Mouse (Mus musculus) limb, embryonic 12.5 days (tissue): Measurements from ENCODE around the gene Gm765. TPM values are rescaled to one million over a fixed set of nuclear protein-coding genes. Genes with fewer than 3 reads are reported as not detected.

Experiments
- ATAC-seq: fragments of 200-750 bp; cut with Nextera tagmentation; 2 replicates; pipeline ENCODE4 v1.8.0; 2017; ENCODE audit warnings: low read depth, moderate TSS enrichment; ENCODE audit not compliant: insufficient number of reproducible peaks, insufficient read depth, low FRiP score, low TSS enrichment
- H3K27ac ChIP-seq: fragments of 300-500 bp; sonication (generic); 2 replicates; pipeline ENCODE4 v1.5.1; 2016; ENCODE audit warnings: mild to moderate bottlenecking, moderate library complexity
- H3K27me3 ChIP-seq: fragments of 300-500 bp; sonication (generic); 2 replicates; pipeline ENCODE4 v1.6.1; 2016; ENCODE audit warnings: mild to moderate bottlenecking, moderate library complexity
- H3K36me3 ChIP-seq: fragments of 300-500 bp; sonication (generic); 2 replicates; pipeline ENCODE4 v1.6.1; 2016; ENCODE audit warnings: mild to moderate bottlenecking, moderate library complexity
- H3K4me1 ChIP-seq: fragments of 300-500 bp; sonication (generic); replicated peaks from 2 replicates; pipeline ENCODE4 v1.6.1; 2016
- H3K4me2 ChIP-seq: fragments of 300-500 bp; sonication (generic); 2 replicates; pipeline ENCODE4 v1.6.1; 2016; ENCODE audit warnings: mild to moderate bottlenecking, moderate library complexity
- H3K4me3 ChIP-seq: fragments of 300-500 bp; sonication (generic); replicated peaks from 2 replicates; pipeline ENCODE4 v1.5.1; 2016; ENCODE audit warnings: mild to moderate bottlenecking
- H3K9ac ChIP-seq: fragments of 300-500 bp; sonication (generic); replicated peaks from 2 replicates; pipeline ENCODE4 v1.6.1; 2016; ENCODE audit warnings: mild to moderate bottlenecking, moderate library complexity
- H3K9me3 ChIP-seq: fragments of 300-500 bp; sonication (generic); 2 replicates; pipeline ENCODE4 v1.6.1; 2016; ENCODE audit warnings: mild to moderate bottlenecking, moderate library complexity
- WGBS: fragments of 180-500 bp; shearing (Covaris S2); methylation state at CpG from one replicate; pipeline ENCODE4 v1.1.7; 2016; 5-methylcytosine and 5-hydroxymethylcytosine counted together
- polyA plus RNA-seq: library from polyadenylated mRNA; unstranded; fragments of >200 nt; fragmentation: Nextera tagmentation; extraction: Ambion mirVana; gene quantifications from 2 replicates; pipeline ENCODE4 v1.2.1, GENCODE M21; 2016

Gm765 gene
- polyA plus RNA-seq = 0.23 and 0.34 TPM in 2 replicates

- Histone ChIP-seq H3K4me1 (peaks cover 3% of the 10 kb centered on the region; the same call in 1 of the 2 replicates), H3K9me3 (no peaks in the 10 kb centered on the region), H3K9ac (no peak within 1 kb of the TSS), H3K27ac (no peak within 1 kb of the TSS), H3K36me3 (no peaks in the 10 kb centered on the region), H3K4me3 (no peak within 1 kb of the TSS), H3K4me2 (no peak within 1 kb of the TSS), H3K27me3 (no peaks in the 10 kb centered on the region)
- no peak for ATAC-seq
- WGBS = 72% methylated on average over 5 of the region's 5 CpGs
Measured at GRCm38 (mm10) chr6:98342654-98343053, at the start of gene Gm765. TSS of gene Gm765 (minus strand) at chr6:98342754.

- no peak overlapping the region for H3K27ac ChIP-seq
- H3K4me1 ChIP-seq = no peaks in the 10 kb centered on the region
- no peak for ATAC-seq
- H3K4me3 ChIP-seq = no peak overlapping the region
- 79% methylated on average over 8 of the region's 8 CpGs for WGBS
- no peak overlapping the region for H3K9ac ChIP-seq
- no peaks in the 10 kb centered on the region; the same call in 1 of the 2 replicates for H3K27me3 ChIP-seq
- no peaks in the 10 kb centered on the region for H3K36me3 ChIP-seq
- no peaks in the 10 kb centered on the region for H3K9me3 ChIP-seq
- H3K4me2 ChIP-seq = no peak overlapping the region
Measured at GRCm38 (mm10) chr6:98385487-98385886, 42.9 kb upstream of the Gm765 start.

DNA sequence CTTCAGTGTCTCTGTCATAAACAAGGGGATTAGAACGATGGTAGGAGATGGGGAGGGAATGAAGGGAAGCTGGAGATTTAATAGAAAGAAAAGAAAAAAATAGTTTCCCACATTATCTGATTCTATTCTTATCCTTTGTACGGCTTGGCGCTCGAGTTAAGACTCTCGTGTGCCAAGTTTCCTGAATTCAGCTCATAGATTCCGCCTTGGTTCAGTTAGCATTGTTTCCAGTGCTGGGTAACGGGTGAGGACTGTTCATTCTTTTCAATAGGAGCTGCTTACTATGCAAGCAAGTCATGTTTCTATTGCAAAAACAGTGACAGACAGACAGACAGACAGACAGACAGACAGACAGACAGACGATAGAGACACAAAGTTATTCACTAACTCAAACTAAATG is 41.9 kb upstream of the Gm765 start:
- H3K4me2 ChIP-seq = no peak overlapping the region
- no peak for ATAC-seq
- H3K27ac ChIP-seq = no peak overlapping the region
- no peak overlapping the region for H3K9ac ChIP-seq
- H3K4me1 ChIP-seq = no peaks in the 10 kb centered on the region
- H3K36me3 ChIP-seq = no peaks in the 10 kb centered on the region
- no peak overlapping the region for H3K4me3 ChIP-seq
- H3K9me3 ChIP-seq = no peaks in the 10 kb centered on the region
- 87% methylated on average over 8 of the region's 8 CpGs for WGBS
- no peaks in the 10 kb centered on the region; the same call in 1 of the 2 replicates for H3K27me3 ChIP-seq

- Histone ChIP-seq H3K9me3 (no peaks in the 10 kb centered on the region), H3K9ac (no peak overlapping the region), H3K36me3 (no peaks in the 10 kb centered on the region), H3K27me3 (no peaks in the 10 kb centered on the region; the same call in 1 of the 2 replicates), H3K4me3 (no peak overlapping the region), H3K4me1 (no peaks in the 10 kb centered on the region), H3K27ac (no peak overlapping the region), H3K4me2 (no peak overlapping the region)
- ATAC-seq = no peak
- WGBS = 39% methylated on average over 6 of the region's 6 CpGs
Measured at GRCm38 (mm10) chr6:98383411-98383810, 40.9 kb upstream of the Gm765 start.

GRCm38 (mm10) chr6:98366199-98366598 is 23.6 kb upstream of the Gm765 start:
- Histone ChIP-seq H3K4me3 (no peak overlapping the region), H3K4me1 (no peaks in the 10 kb centered on the region), H3K36me3 (no peaks in the 10 kb centered on the region), H3K4me2 (no peak overlapping the region), H3K9ac (no peak overlapping the region), H3K27me3 (no peaks in the 10 kb centered on the region), H3K27ac (no peak overlapping the region), H3K9me3 (no peaks in the 10 kb centered on the region)
- no peak for ATAC-seq
- WGBS = 80% methylated on average over 4 of the region's 4 CpGs

GRCm38 (mm10) chr6:98355271-98355670 is 12.7 kb upstream of the Gm765 start:
- no peaks in the 10 kb centered on the region for H3K9me3 ChIP-seq
- WGBS = 82% methylated on average over 5 of the region's 5 CpGs
- H3K9ac ChIP-seq = no peak overlapping the region
- H3K27me3 ChIP-seq = no peaks in the 10 kb centered on the region
- no peak overlapping the region for H3K27ac ChIP-seq
- ATAC-seq = no peak
- no peak overlapping the region for H3K4me2 ChIP-seq
- no peaks in the 10 kb centered on the region for H3K4me1 ChIP-seq
- H3K4me3 ChIP-seq = no peak overlapping the region
- no peaks in the 10 kb centered on the region for H3K36me3 ChIP-seq

DNA sequence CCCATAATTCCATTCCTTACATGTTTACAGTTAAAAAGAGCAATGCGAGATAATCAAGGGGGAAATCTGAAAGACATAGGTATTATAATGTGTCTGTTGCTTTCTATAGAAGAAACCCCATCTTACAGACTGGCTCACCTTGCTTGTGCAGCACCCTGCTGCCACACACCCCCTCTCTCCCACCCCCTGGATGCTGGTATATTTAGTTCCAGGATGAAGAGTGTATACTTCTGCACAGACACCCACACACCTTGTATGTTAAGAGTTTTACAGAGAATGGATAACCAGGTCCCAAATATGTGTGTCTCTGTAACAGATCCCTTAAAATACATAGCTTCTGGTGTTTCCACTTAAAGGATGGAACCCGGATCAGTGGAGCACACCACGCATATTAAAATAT is 10.7 kb upstream of the Gm765 start:
- Histone ChIP-seq H3K9me3 (no peaks in the 10 kb centered on the region), H3K4me2 (no peak overlapping the region), H3K4me3 (no peak overlapping the region), H3K27me3 (no peaks in the 10 kb centered on the region), H3K27ac (no peak overlapping the region), H3K9ac (no peak overlapping the region), H3K4me1 (no peaks in the 10 kb centered on the region), H3K36me3 (no peaks in the 10 kb centered on the region)
- no peak for ATAC-seq
- 92% methylated on average over 3 of the region's 3 CpGs for WGBS

DNA sequence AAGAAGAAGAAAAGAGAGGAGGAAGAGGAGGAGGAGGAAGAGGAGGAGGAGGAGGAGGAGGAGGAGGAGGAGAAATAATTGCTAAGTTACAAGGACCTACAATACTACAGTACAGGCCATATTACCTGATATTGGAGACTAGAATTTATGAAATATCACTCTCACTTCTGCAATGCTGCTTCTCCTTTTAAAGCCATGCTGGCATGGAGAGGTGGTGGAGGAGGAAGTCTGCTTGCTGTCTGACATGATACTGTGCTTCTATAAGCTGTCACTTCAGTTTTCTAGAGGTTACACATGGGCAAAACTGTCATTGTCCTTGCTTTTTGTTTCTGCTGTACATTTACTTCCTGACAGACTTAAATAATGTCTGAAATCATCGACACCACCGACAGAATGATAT is 9.8 kb downstream of the Gm765 start:
- no peaks in the 10 kb centered on the region for H3K4me1 ChIP-seq
- no peak overlapping the region for H3K9ac ChIP-seq
- H3K36me3 ChIP-seq = no peaks in the 10 kb centered on the region
- no peak overlapping the region for H3K4me2 ChIP-seq
- no peak overlapping the region for H3K27ac ChIP-seq
- H3K9me3 ChIP-seq = no peaks in the 10 kb centered on the region
- no peak overlapping the region for H3K4me3 ChIP-seq
- no peaks in the 10 kb centered on the region for H3K27me3 ChIP-seq
- WGBS = 81% methylated on average over 2 of the region's 2 CpGs
- no peak for ATAC-seq

GRCm38 (mm10) chr6:98311659-98312058 is 30.9 kb downstream of the Gm765 start:
- WGBS = 70% methylated on average over 5 of the region's 5 CpGs

GRCm38 (mm10) chr6:98307647-98308046 is 34.9 kb downstream of the Gm765 start:
- WGBS = 58% methylated on average over 3 of the region's 3 CpGs
- no peaks in the 10 kb centered on the region for H3K4me1 ChIP-seq

More at GRCm38 (mm10) chr6:98311659-98312058, 30.9 kb downstream of the Gm765 start:
- Histone ChIP-seq H3K9me3 (no peaks in the 10 kb centered on the region), H3K27me3 (no peaks in the 10 kb centered on the region), H3K4me3 (no peak overlapping the region), H3K4me2 (no peak overlapping the region), H3K27ac (no peak overlapping the region), H3K4me1 (no peaks in the 10 kb centered on the region), H3K9ac (no peak overlapping the region), H3K36me3 (no peaks in the 10 kb centered on the region)
- no peak for ATAC-seq

GRCm38 (mm10) chr6:98307159-98307558 is 35.4 kb downstream of the Gm765 start:
- no peaks in the 10 kb centered on the region for H3K27me3 ChIP-seq
- H3K4me3 ChIP-seq = no peak overlapping the region
- no peak overlapping the region for H3K4me2 ChIP-seq
- H3K4me1 ChIP-seq = no peaks in the 10 kb centered on the region
- H3K9ac ChIP-seq = no peak overlapping the region
- ATAC-seq = no peak
- H3K27ac ChIP-seq = no peak overlapping the region
- H3K9me3 ChIP-seq = no peaks in the 10 kb centered on the region
- WGBS = 89% methylated on average over 7 of the region's 7 CpGs
- no peaks in the 10 kb centered on the region for H3K36me3 ChIP-seq

More at GRCm38 (mm10) chr6:98307647-98308046, 34.9 kb downstream of the Gm765 start:
- no peaks in the 10 kb centered on the region for H3K9me3 ChIP-seq
- no peak overlapping the region for H3K27ac ChIP-seq
- no peak for ATAC-seq
- no peak overlapping the region for H3K4me3 ChIP-seq
- no peak overlapping the region for H3K9ac ChIP-seq
- H3K4me2 ChIP-seq = no peak overlapping the region
- no peaks in the 10 kb centered on the region for H3K36me3 ChIP-seq
- H3K27me3 ChIP-seq = no peaks in the 10 kb centered on the region

- no peaks in the 10 kb centered on the region; the same call in 1 of the 2 replicates for H3K4me1 ChIP-seq
- H3K36me3 ChIP-seq = no peaks in the 10 kb centered on the region
- H3K27me3 ChIP-seq = no peaks in the 10 kb centered on the region
- no peaks in the 10 kb centered on the region for H3K9me3 ChIP-seq
- H3K27ac ChIP-seq = no peak overlapping the region
- WGBS = 54% methylated on average over 5 of the region's 5 CpGs
- no peak for ATAC-seq
- H3K4me2 ChIP-seq = no peak overlapping the region
- no peak overlapping the region for H3K4me3 ChIP-seq
- no peak overlapping the region for H3K9ac ChIP-seq
Measured at GRCm38 (mm10) chr6:98292064-98292463, 50.5 kb downstream of the Gm765 start.
